Mouse (Mus musculus) CD8-positive naive resting alpha-beta T cell, adult 2 months (primary cell): ENCODE data around the gene Tgm6.

Experiments
- DNase-seq, 2 experiments: peaks; one replicate each; pipeline ENCODE4 v3.0.0; 2022; ENCODE audit warnings: low read depth in 2 of 2, low spot score in 2 of 2

The Tgm6 gene

GRCm38 (mm10) chr2:130178381-130178705, 66.1 kb downstream of the Tgm6 start:
- DNase-seq = no peak

GRCm38 (mm10) chr2:130178706-130179506, 66.7 kb downstream of the Tgm6 start, which contains the start of gene Snrpb:
TSS of gene Snrpb (minus strand) at chr2:130179403.
- DNase-seq = peak; percentile 69 to 74

GRCm38 (mm10) chr2:130179507-130180019, 67.3 kb downstream of the Tgm6 start:
- DNase-seq = no peak

GRCm38 (mm10) chr2:130188391-130188790, 76.2 kb downstream of the Tgm6 start:
- no peak for DNase-seq

- no peak for DNase-seq
Observed at GRCm38 (mm10) chr2:130194894-130195293, 82.7 kb downstream of the Tgm6 start, which contains the start of gene Tmc2. TSS of gene Tmc2 (plus strand) at chr2:130195194.

- no peak for DNase-seq
Observed at GRCm38 (mm10) chr2:130200961-130201360, 88.7 kb downstream of the Tgm6 start.
